Mouse (Mus musculus): ENCODE results near the gene Armt1.
"Not testable (repeated sequence)": the region's sequence is repeated elsewhere in the genome, so short reads cannot be mapped to it uniquely, and the experiment has no call there.

The Armt1 gene

GRCm38 (mm10) chr10:4432123-4432931 is at the start of gene Armt1, which contains the start of gene Rmnd1:
TSS of gene Armt1 (plus strand) at chr10:4432467.
TSS of gene Rmnd1 (minus strand) at chr10:4432388.
- peak; percentile 98 for DNase-seq

DNA sequence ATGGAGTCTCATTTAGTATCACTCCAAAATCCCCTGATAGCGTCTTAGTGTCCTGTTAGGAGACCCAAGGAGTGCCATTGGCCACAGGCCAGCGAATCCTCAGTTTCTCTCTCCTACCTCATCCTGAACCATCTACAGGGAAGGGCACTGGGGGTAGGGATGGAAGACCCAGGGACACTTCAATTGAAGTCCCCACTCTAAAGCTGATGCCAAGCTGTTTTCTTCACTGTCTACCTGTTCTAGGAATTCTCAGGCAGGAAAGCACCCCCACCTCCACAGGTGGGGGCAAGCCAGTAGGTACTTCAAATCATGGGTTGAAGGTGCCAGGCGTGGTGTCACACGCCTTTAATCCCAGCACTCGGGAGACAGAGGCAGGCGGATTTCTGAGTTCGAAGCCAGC is 48.0 kb upstream of the Armt1 start:
- DNase-seq: no peak

GRCm38 (mm10) chr10:4386609-4387591 is 45.4 kb upstream of the Armt1 start:
- DNase-seq: peak; percentile 98

- peak; percentile 89 for DNase-seq
Measured at GRCm38 (mm10) chr10:4387701-4388383, 44.4 kb upstream of the Armt1 start, which contains the start of gene Zbtb2. TSS of gene Zbtb2 (minus strand) at chr10:4388108.

- no peak for DNase-seq
Measured at GRCm38 (mm10) chr10:4388384-4388745, 43.9 kb upstream of the Armt1 start.

GRCm38 (mm10) chr10:4389036-4389435 is 43.2 kb upstream of the Armt1 start:
- no peak for DNase-seq

- DNase-seq: no peak
Measured at GRCm38 (mm10) chr10:4389461-4390112, 42.7 kb upstream of the Armt1 start.

- DNase-seq: no peak
Measured at GRCm38 (mm10) chr10:4390550-4390949, 41.7 kb upstream of the Armt1 start.

- DNase-seq: no peak
Measured at GRCm38 (mm10) chr10:4391076-4391475, 41.2 kb upstream of the Armt1 start.

DNA sequence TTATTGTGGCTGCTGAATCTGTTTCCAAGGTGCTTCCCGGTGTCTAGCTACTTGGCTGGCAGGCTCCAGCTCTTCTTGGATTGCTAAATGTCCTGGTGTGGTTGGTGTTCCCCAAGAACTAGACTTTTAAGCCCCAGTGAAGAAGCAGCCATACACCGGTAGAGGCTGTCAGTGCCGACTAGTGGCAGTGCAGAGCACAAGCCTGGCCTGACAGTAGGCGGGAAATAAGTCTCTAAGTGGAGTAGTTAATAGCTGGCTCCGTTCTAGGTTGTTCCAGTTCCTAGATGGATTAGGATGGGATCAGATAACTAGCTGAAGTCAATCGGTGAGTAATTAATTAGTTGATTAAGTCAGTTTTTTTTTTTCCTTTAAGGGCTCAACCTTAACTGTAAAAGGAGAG is 40.4 kb upstream of the Armt1 start:
- peak; percentile 56 for DNase-seq

- DNase-seq: no peak
Measured at GRCm38 (mm10) chr10:4395321-4395720, 36.9 kb upstream of the Armt1 start.

DNA sequence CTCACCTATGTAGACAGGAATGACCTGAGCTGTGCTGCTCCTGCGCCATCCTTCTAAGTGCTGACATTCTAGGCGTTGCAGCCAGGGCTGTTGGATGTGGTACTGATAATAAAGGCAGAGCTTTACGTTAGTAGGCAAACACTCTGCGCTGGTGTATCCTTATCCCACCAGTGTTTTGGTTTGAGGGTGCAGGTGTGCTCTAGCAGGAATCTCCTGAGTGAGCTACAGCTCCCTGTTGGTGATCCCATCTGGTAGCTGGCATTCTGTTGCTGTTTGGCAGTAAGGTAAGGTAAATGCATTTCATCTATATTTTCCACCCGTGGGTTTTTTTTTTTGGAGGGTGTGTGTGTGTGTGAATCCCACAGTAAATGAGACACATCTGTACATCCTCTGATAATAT is 34.2 kb upstream of the Armt1 start:
- DNase-seq: no peak

DNA sequence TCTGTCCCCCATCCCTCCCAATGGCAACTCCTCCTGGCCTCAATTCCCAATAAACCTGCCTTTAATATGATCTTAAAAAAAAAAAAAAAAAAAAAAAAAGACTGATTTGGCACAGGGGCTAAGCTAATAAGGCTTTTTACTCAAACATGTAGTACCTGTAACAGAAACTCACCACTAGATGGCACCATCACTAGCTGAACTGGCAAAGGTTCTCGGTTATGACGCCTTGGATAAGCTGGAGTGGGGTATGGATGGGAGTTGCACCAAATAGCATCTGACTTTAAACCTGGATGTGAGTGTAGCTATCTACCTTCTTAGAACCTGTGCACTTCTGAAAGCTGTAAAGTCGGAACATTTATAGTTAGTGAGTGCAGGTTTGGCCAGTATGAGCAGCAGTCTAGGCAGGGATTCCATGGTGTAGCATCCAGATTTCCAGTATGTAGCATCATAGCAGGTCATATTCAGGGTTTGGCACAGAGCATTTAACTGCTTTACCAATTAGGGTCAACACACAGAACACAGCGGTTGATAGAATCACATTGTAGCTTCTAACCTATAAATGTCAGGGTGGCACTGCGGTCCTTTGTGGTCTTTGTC is 27.3 kb upstream of the Armt1 start:
- DNase-seq: peak; percentile 82

DNA sequence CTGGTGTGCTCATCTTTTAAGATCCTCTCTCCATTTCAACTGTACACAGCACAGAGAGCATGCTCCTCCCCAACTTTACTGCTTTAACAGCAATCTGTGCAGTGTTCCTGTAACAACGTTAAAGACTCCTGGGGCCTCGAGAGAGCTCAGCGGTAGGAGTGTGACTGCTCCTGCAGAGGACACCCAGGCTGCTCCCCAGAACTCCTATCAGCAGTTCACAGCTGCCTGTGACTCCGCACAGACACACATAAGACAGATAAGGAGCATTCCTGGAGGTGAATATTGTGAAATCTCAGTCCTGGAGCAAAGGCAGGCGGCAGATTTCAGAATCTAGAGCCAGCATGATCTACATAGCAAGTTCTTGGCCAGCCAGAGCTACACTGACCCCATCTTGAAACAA is 26.8 kb upstream of the Armt1 start:
- DNase-seq: no peak

DNA sequence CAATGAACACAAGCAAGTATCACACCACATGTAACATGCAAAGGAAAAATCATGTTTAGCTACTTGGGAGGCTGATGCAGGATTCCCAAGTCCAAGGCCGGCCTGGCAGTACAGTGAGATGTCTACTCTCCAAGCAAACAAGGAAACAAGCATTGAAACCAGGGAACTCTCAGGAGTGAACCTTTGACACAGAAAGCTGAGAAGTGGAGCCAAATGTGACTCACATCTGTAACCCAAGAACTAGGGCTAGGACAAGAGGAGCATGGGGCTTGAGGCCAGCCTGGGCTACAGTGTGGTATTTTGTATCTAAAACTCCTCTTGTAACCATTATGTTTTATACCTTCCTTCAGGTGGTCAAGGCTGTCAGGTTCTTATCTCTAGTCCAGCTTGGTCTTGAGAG is 25.1 kb upstream of the Armt1 start:
- DNase-seq: no peak

DNA sequence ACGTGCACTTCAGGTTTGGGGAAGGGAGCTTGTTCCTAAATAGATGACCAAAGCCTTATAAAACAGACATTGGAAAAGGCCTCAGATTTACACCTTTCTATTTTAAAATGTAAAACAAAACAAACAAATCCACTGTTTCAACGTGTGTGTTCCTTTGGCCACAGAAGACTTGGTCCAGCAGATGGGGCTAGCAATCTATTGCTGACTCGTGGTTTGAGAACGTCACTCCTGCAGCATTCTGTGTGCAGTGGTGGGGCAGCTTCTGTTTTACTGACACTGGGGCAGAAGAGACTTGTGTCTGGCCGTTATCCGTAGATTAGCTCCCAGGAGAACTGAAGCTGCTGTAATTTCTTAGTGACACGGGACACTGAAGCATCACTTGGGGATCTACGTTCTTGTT is 7.0 kb upstream of the Armt1 start:
- no peak for DNase-seq

GRCm38 (mm10) chr10:4430399-4430798 is 1.9 kb upstream of the Armt1 start:
- DNase-seq: no peak

- no peak for DNase-seq
Measured at GRCm38 (mm10) chr10:4430826-4431225, 1.4 kb upstream of the Armt1 start.

- DNase-seq: no peak
Measured at GRCm38 (mm10) chr10:4431746-4432122, 533 bp upstream of the Armt1 start.

GRCm38 (mm10) chr10:4432996-4433755 is 909 bp downstream of the Armt1 start:
- DNase-seq: peak; percentile 34

DNA sequence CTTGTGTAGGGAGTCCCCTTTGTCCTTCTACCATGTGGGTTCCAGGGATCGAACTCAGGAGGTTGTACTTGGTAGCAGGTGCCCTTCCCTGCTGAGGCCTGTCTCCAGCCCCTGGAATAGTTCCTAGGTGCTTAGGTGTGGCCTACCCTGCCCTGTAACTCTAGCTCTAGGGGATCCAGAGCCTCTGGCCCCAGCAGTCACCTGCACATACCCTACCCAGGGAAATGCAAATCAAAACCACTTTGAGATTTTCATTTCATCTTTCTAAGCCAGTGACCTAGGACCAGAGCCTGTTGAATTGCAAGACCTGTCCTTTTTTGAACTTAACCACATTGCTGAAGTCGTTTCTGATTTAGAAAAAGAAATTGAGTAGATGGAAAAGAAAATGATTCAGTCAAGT is 1.6 kb downstream of the Armt1 start:
- not testable (repeated sequence) for DNase-seq
